Mouse (Mus musculus) kidney, postnatal 36 days (tissue): ENCODE results near the gene Micall2.
"Not testable (repeated sequence)": the region's sequence is repeated elsewhere in the genome, so short reads cannot be mapped to it uniquely, and the experiment has no call there.

ENCODE experiments used
- DNase-seq, 2 experiments: peaks; one replicate each; pipeline ENCODE4 v3.0.0; 2021 to 2022; ENCODE audit warnings: mixed read lengths in 2 of 2

Micall2 gene

GRCm38 (mm10) chr5:139735677-139736503 is at the start of gene Micall2:
Gene Micall2 (minus strand): TSS chr5:139736336.
- peak; percentile 97 for DNase-seq

DNA sequence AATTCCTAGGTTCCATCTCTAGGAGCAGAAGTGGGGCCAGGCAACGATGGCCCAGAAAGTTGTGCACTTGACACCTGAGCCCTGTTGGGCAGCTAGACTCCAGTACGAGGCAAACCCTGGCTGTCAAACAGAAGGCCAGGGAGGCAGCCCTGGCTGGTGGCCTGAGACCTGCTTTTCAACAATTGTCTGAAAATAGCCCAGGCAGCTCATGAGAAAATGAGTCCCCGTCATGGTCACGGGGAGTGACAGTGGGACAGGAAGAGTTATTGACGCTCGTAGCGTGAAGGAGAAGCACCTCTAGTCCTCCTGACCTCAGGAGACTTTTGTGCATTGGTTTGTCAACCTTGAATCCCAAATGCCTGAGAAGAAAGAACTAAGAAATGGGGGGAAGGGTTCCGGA is 45.3 kb upstream of the Micall2 start:
- DNase-seq, result peak in 1 of 2 experiments; percentile 25

- DNase-seq, result no peak
These were observed 40.8 kb upstream of the Micall2 start for GRCm38 (mm10) chr5:139776966-139777365.

DNA sequence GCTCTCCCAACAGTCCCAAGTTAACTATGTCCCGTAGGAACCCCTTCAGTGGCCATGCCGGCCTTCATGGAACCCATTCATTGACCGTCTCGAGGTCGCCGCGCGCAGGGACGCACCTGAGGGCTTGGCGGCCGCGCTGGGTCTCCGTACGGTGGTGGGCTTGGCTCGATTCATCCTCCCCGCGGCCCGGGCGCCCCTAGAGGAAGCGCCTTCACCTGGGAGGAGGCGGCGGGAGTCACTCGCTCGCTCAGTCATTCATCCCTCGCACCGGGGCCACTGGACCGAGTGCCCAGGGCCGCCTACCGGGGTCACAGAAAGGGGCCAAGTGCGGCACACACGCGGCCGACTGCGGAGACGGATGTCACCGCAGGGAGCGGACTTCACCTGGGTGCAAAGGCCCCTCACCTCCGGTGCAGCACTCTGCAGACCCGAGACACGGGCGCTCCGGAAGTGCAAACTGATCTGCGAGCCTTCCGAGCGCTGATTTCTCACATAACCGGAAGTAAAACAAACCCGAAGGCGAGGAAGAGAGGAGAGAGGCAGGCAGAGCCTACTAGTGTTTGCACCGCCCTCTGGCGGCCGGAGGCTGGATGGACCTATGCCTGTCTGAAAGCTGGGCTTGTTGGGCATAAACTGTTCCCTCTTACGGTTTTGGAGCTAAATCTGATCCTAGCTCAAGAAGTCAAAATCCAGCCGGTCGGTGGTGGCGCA is 39.2 kb upstream of the Micall2 start, which contains the start of gene Ints1:
Gene Ints1, minus strand, starts transcription at position 459 of the 711 bp plus-strand sequence.
- DNase-seq, result peak; percentile 98 to 99

- DNase-seq, result no peak
These were observed 32.1 kb upstream of the Micall2 start for GRCm38 (mm10) chr5:139768216-139768615.

DNA sequence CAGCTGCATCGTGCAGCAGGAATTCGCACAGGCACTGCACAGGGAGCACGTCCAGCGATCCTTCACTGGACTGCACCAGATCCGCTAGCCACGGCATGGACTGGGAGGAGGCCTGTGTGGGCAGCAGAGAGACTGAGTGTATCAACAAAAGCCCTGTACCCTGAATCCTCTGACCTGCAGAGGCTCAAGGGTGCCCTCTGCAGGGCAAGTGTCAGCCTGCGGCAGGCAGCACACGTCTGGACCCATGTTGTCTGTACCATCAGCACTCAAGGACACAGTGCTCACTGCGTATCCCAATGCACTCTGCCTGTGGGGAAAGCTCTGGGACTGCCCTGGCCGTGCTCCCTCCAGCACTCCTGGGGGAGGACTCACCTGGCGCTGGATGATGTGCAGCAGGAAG is 28.2 kb upstream of the Micall2 start:
- DNase-seq, result peak in 1 of 2 experiments; percentile 73

DNA sequence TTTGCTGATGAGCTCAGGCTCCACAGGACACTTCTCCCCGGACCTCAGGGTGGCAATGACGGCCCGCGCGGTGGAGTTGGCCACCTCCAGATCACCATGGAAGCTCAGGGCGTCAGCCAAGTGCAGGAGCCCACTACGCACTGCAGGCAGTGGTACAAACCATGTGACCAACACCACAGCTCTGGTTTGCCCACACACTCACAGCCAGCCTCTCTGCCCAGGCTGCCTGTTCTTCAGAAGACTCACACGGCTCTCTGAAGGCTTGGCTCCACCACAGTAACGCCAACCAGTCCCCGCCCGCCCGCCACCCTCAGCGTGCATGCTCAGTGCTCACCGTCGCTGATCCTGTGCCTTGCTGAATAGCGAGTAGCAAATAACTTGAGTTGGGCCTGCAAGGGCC is 22.0 kb upstream of the Micall2 start:
- DNase-seq, result no peak

GRCm38 (mm10) chr5:139756586-139756985 is 20.4 kb upstream of the Micall2 start:
- no peak for DNase-seq

DNA sequence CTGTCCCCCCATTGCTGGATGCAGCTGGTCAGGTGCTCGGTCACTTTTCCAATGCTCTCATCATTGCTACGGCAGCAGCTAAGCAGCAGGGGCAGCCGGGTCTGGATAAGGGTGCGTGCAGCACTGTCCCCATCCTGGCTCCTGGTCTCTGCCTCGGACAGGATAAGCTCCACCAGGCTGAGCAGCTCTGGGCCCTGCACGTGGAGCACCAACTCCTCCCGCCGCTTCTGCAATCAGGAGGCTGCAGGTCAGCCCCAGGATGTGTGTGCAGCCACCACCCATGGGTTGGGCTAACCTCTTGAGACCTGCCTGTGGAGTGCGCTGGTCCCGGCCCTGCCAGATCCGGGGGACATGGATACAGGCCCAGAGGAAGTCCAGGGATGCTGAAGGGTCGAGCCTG is 20.0 kb upstream of the Micall2 start:
- DNase-seq, result no peak

DNA sequence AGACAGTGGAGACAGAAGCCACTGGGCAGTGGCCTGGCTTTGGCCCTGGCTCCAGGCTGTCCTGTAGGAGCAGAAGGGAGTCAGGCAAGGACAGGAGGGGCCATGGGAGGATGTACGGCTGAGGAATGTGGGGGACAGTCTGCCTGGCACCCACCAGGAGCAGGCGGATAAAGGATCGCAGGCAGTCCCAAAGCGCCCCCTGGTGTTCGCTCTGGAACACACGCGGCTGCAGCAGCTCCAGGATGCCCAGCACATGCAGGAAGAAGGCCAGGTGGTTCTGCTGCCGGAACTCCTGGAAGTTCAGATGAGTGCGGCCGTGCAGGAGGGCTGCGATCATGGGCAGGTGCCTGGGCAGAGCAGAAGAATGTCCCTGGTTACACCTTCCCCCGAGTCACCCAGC is 18.6 kb upstream of the Micall2 start:
- peak; percentile 29 to 81 for DNase-seq

- peak; percentile 57 to 82 for DNase-seq
These were observed 14.4 kb upstream of the Micall2 start for GRCm38 (mm10) chr5:139750535-139750934.

DNA sequence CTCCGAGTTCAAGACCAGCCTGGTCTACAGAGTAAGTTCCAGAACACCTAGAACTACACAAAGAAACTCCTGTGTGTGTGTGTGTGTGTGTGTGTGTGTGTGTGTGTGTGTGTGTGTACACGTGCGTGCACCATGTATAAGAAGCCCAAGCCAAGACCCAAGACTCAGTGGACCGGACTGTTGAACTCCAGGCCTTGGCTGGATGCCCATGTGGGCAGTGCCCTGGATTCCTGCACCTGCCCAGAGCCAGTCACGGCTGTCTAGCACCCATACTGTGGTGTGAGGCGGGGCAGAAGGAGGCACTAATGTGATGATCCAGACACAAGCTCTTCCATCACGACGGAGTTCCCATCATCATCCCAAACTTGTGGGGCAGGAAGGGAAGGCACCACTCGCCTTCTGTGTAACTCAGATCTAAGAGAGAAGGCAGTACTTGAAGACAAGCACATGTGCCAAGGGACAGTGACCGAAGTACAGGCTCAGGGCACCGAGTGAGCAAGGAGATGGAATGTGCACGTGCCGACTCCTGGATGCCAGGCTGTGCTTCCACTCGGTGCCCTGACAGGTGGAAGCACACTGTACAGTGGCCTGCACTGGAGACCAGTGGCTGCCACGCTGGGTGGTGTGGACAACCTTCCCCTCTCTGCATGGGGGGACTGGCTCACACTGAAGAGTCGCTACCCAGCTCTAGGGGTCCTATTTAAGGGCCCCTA is 13.4 kb upstream of the Micall2 start:
- DNase-seq, result peak; percentile 89 to 90

DNA sequence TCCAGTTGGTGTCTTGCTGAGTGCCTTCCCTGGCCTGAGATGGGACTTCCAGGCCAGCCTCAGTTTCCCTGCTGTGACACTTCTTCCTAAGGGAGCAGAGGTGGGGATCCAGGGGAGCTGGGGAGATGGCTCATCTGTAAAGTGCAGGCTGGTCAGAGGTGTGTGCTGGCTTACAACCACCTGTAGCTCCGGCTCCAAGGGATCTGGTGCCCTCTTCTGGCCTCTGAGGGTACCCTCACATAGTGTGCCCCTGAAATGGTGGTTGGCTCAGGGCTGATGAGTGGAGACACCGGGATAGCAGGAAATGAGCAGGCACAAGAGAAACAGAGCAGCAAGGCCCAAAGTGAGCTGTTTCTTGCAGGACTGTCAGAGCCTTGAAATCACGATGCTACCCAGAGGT is 9.6 kb upstream of the Micall2 start:
- DNase-seq, result peak; percentile 79 to 87

GRCm38 (mm10) chr5:139742640-139743039 is 6.5 kb upstream of the Micall2 start:
- not testable (repeated sequence) for DNase-seq

DNA sequence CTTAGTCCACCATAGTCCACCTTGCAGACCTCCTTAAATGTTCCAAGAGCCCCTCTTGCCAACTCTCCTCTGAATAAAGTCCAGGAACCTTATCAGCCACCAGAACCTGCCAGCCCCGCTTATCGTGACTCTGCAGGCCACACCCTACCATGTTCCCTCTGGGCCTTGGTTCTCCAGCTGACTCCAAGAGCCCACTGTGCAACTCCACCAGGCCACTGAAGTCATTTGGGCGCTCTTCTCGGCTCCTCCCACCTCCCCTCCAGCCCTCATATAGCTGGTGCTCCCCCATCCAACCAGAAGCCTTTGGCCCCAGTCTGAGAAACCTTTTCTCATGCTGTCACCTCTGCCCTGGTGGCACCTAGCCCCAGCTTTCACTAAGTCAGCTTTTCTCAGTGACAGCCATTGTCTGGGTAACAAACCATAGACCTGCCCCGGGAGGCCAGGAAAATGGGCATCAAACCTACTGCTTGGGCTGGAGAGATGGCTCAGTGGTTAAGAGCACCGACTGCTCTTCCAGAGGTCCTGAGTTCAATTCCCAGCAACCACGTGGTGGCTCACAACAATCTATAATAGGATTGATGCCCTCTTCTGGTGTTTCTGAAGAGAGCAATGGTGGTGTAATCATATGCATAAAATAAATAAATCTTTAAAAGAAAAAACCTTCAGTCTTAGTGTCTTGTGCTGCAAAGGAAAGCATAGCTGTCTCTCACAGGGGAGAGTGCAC is 2.6 kb upstream of the Micall2 start:
- DNase-seq, result no peak

GRCm38 (mm10) chr5:139737841-139738591 is 1.9 kb upstream of the Micall2 start:
- DNase-seq, result peak; percentile 80 to 83

DNA sequence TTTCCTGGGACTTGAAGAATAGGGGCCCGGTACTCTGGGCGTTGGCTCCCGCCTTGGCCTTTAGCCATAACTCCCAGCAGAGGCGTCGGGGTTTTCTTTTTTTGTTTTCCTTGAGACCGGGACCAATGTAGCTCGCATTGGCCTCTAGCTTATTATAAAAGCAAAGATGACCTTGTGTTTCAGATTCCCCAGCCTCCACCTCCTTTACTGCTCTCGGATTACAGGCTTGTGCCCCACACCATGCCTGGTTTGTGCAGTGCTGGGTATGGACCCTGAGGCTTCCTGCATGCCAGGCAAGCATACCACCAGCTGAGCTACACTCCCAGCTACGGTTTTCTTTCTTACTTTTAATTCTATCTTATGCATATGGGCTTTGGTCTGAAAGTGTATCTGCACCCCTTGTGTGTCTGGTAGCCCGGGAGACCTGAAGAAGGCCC is 386 bp upstream of the Micall2 start:
- DNase-seq, result no peak

DNA sequence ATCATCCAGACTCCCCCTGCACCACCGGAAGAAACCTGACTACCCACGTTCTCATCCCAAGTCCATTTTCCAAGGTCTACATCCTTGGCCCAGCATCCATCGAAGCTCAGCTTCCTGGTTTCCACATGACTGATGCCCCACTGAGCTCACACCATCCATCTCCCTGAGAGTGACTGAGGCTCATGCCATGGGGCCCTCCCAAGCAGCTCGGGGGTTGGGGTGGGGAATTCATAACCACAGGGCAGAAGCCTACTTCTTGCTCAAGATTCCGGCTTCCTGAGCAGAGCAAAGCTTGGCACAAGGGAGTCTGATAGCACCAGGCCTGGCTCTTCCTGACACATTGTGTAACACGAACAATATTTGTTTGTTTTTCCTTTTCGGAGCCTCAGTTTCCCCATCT is 1.4 kb downstream of the Micall2 start:
- DNase-seq, result no peak

DNA sequence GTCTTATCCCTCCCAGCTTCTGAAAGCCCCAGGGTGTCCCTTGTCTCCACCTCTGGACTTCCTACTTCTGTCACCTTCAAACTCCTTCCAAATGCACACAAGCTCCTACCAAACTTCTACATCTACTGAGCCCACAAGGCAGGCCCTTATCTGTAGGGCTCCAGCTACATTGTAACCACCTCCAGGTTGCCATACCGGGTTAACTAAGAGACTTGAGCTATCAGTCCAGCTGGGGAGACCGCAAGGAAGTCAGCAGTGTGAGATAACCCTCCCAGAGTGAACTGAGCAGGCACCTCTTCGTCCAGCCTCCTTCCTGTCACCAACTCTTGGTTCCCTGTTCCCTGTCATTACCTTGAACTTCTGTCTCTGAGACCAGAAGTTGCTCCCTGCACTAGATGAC is 2.1 kb downstream of the Micall2 start:
- DNase-seq, result no peak

- DNase-seq, result peak; percentile 81 to 83
These were observed 3.5 kb downstream of the Micall2 start for GRCm38 (mm10) chr5:139732634-139733107.

DNA sequence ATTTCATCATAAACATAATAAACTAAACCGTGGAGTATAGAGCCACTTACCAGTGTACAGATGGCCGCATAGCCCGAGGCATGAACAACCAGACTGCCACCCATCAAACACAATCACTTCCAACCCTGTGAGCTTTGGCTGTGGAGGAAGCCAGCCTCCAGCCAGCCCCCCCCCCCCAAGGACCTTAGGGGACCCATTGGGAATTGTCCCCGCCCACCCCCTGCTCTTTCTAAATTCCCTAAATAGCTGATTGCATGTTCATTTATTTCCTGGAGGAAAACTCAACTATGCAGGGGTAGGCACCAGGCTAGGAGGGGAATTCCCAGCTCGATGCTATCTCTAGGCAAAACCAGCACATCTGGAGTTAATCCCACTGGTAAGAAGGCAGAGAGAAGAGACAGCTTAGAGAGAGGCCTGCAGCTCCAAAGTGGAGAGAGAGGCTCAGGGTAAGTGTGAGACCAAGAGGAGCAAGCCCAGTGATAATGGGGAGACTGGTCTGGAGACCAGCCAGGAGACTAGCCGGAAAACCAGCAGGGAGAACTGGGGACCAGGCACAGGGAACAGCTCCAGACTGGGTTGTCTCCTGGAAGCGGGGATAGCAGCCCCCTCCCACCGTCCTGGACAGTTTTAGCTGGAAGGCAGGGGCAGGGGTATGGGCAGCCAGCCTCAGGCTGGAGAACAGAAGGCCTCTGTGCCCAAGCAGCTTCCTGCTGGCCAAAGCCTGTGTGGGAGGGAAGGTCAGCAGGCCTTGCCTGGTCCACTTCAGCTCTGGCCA is 5.2 kb downstream of the Micall2 start:
- DNase-seq, result peak; percentile 29 to 55
